Mouse (Mus musculus) hindbrain, postnatal 0 days (tissue): ENCODE measurements around the gene Irx3. TPM values are rescaled to one million over a fixed set of nuclear protein-coding genes. Genes with fewer than 3 reads are reported as not detected.

Experiments
- ATAC-seq: fragments of 200-750 bp; cut with Nextera tagmentation; 2 replicates; pipeline ENCODE4 v1.8.0; 2017; ENCODE audit warnings: mild to moderate bottlenecking, moderate TSS enrichment, moderate library complexity
- DNase-seq: peaks from one replicate; pipeline ENCODE4 v3.0.0-alpha.2; 2015; ENCODE audit warnings: low spot score
- H3K27ac ChIP-seq: fragments of 300-500 bp; sonication (generic); 2 replicates; pipeline ENCODE4 v1.5.1; 2014; ENCODE audit warnings: mild to moderate bottlenecking
- H3K27me3 ChIP-seq: fragments of 300-500 bp; sonication (generic); 2 replicates; pipeline ENCODE4 v1.6.1; 2014; ENCODE audit warnings: low read length, mixed read lengths; ENCODE audit not compliant: insufficient read depth
- H3K36me3 ChIP-seq: fragments of 300-500 bp; sonication (generic); 2 replicates; pipeline ENCODE4 v1.6.1; 2014; ENCODE audit warnings: low read length, mixed read lengths; ENCODE audit not compliant: insufficient read depth
- H3K4me1 ChIP-seq: fragments of 300-500 bp; sonication (generic); 2 replicates; pipeline ENCODE4 v1.6.1; 2014; ENCODE audit warnings: antibody characterized with exemption, low read length, mixed read lengths; ENCODE audit not compliant: insufficient read depth
- H3K4me2 ChIP-seq: fragments of 300-500 bp; sonication (generic); 2 replicates; pipeline ENCODE4 v1.6.1; 2014; ENCODE audit warnings: low read depth, mild to moderate bottlenecking, low read length, moderate library complexity, mixed read lengths
- H3K4me3 ChIP-seq: fragments of 300-500 bp; sonication (generic); 2 replicates; pipeline ENCODE4 v1.5.1; 2014; ENCODE audit warnings: low read length
- H3K9ac ChIP-seq: fragments of 300-500 bp; sonication (generic); replicated peaks from 2 replicates; pipeline ENCODE4 v1.6.1; 2014; ENCODE audit warnings: mild to moderate bottlenecking, low read length, moderate library complexity, mixed read lengths
- H3K9me3 ChIP-seq: fragments of 300-500 bp; sonication (generic); 2 replicates; pipeline ENCODE4 v1.6.1; 2016; ENCODE audit warnings: low read length, mixed read lengths
- CTCF ChIP-seq: IDR thresholded peaks from 2 replicates; pipeline ENCODE4 v1.5.1; 2016; ENCODE audit warnings: antibody characterized with exemption, control low read depth, low read depth
- WGBS: fragments of 180-500 bp; shearing (Covaris S2); extraction: QIAGEN DNeasy Blood & Tissue Kit; methylation state at CpG from one replicate; pipeline ENCODE4 v1.1.7; 2014; 5-methylcytosine and 5-hydroxymethylcytosine counted together
- polyA plus RNA-seq: library from polyadenylated mRNA; unstranded; fragments of >200 nt; fragmentation: Nextera tagmentation; extraction: Ambion mirVana; gene quantifications from 2 replicates; pipeline ENCODE4 v1.2.1, GENCODE M21; 2015
- total RNA-seq: library from RNA; depleted of rRNA; stranded (reverse); fragments of >200 nt; gene quantifications from 2 replicates; pipeline ENCODE4 v1.2.3, GENCODE M21; 2014

Gene Irx3
- total and polyA plus RNA-seq, 2 experiments from 2014 or later: 11.7 to 17.1 TPM

DNA sequence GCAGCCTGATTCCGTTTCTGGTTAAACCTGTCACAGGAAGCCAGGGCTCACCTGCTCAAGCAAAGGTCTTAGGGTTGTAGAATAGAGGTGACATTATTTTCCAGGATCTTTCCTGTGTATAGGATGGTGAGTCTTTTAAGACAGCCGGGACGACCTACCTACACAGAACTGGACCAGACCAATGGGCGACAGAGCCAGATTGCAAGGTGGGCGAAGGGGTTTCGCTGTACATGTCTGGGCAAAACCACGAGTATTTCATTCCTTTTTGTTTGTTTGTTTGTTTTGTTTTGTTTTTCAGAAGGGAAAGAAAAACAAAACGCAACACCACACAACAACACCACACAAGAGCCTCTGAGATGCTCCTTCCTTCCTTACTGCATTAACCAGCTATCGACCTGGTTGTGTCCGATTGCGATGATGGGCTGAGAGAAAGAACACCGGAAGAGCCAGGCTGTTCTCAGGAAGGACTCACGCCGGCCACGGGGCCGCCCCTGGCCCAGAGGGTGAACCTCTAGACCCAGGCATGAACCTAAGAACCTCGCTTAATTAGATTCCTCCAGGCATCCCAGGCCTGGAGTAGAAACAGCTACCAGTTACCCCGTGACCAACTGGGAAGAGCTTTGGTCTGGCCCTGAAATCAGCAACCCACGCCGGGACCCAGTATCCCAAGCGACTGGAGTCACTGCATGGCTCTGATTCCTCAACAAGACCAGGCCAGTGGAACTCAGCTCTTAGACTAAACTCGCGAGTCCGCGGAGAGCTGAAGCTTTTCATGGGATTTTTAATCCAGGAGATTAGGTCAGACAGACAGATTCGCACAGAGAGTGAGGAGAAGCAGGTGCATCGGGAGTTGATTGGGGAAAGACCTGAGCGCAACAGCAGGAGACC is 1.9 kb upstream of the Irx3 start:
- WGBS: 29% methylated on average over 28 of the region's 28 CpGs
- Histone ChIP-seq H3K27me3 (peaks cover 54% of the 10 kb centered on the region), H3K36me3 (no peaks in the 10 kb centered on the region), H3K4me1 (peaks cover 6% of the 10 kb centered on the region; the same call in 1 of the 2 replicates), H3K9me3 (no peaks in the 10 kb centered on the region), H3K27ac (no peak overlapping the region), H3K4me2 (peak overlapping the region; percentile 40; the same call in 1 of the 2 replicates), H3K9ac (no peak overlapping the region), H3K4me3 (0 out of 2 replicates have a peak overlapping the region, but pooled peaks have one; percentile 8)
- no peak for ATAC-seq
- no peak for TF ChIP-seq CTCF
- no peak for DNase-seq

DNA sequence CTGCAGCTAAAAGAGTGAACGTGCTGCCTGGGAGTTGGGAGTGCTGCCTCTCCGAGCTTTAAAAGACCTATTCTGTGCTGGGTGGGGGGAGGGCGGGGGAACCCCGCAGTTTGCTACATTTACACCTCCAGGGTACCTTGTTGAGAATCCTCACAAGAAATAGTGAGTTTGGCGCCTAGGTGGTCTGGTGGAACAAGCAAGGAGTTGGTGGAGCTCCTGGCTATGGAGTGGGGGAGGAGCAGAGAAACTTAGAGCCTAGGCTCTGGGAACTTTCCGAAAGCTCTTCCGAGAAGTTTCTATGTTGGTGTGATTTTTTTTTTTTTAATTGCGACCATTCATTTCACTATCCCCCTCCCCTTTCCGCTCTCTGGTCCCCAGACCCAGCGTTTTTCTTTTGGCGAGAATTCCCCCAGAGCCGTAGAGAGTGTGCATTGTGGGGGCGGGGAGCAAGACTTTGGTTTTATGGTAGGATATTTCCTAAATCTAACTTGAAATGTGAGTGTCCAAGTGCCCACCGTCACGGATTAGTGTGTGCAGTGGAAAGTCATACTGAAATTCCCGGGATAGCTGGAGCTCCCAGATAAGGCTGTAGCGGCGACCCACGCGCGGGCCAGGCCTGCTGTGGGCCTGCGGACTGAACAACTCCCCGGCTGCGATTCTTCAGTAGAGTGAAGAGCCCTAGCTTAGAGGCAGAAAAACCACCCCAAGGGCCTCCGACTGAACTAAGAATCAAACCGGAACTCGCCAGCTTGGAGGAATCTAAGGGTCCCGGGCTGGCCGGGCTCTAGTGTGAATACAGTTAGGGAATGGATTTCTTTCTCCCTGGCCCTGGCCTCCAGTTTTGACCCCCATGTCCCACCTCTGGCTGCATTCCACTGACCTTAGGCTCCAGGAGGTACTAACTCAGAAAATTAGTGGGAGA is 795 bp upstream of the Irx3 start:
- peak; percentile 6 for DNase-seq
- no peak for TF ChIP-seq CTCF
- peaks cover 10% of the 10 kb centered on the region; the same call in 1 of the 2 replicates for H3K4me1 ChIP-seq
- H3K9me3 ChIP-seq: no peaks in the 10 kb centered on the region
- 13% methylated on average over 29 of the region's 29 CpGs for WGBS
- no peak overlapping the region; the same call in 1 of the 2 replicates for H3K9ac ChIP-seq
- peak overlapping the region; percentile 43 for H3K4me3 ChIP-seq
- H3K36me3 ChIP-seq: no peaks in the 10 kb centered on the region
- no peak for ATAC-seq
- H3K27ac ChIP-seq: no peak overlapping the region
- H3K4me2 ChIP-seq: peak overlapping the region; percentile 64
- peaks cover 51% of the 10 kb centered on the region for H3K27me3 ChIP-seq

DNA sequence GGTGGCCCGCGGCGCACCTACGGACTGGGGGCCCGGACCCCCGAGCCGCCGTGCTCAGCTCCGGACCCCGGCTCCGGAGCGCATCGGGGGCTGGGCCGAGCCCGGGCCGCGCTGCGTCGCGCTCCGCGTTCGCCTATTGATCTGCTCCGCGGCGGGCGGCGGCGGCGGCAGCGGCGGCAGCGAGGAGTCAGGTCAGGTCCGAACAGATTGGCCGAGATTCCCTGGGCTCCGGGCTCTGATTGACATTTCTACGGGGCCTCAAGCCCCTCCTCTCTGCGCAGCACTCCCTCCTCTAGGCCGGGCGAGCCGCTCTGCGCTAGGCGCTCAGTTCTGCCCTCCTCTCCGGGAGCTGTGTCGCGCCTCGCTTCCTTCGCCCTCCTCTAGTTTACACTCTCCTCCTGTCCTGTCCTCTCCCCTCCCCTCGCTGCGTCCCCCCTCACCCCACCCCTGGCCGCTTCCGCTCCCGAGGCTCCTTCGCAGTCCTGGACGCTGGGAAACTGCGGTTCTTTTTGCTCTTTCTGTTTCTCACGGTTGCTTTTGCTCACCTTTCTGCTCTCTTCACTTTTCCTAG is 541 bp downstream of the Irx3 start:
- peak; percentile 85 for ATAC-seq
- H3K4me1 ChIP-seq: peaks cover 11% of the 10 kb centered on the region; the same call in 1 of the 2 replicates

DNA sequence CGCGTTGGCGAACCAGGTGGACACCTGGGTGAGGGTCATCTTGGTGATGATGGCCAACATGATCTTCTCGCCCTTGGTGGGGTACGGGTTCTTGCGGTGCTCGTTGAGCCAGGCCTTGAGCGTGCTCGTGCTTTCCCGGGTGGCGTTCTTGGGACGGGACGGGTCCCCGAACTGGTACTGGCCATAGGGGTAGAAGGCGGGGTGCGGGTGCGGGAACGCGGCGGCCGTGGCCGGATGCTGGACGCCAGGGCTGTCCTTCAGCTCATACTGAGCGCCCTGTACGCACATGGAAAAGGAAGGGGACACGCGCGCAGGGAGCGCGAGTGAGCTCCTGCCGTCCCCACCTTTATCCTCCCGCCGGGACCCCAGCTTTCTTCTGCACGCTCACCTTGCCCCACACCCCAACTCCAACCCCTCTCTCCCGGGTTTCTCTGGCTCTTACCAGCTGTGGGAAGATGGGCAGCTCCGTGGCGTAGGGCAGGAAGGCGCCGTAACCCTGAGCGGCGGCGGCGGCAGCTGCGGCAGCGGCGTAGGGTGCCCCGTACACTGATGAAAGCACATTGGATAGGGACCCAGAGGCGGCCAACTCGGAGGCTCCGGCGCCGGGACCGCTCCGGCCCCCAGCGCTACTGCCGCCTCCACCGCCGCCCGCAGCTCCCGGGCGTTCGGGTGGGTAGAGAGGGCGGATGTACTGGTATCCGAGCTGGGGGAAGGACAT is 1.2 kb downstream of the Irx3 start:
- ATAC-seq (peak; percentile 5; the same call in 1 of the 2 replicates), DNase-seq (peak; percentile 20)
- peaks cover 11% of the 10 kb centered on the region; the same call in 1 of the 2 replicates for H3K4me1 ChIP-seq
- H3K9me3 ChIP-seq: no peaks in the 10 kb centered on the region
- under 1% methylated on average over 63 of the region's 64 CpGs for WGBS
- peak overlapping the region; percentile 57 for H3K27ac ChIP-seq
- peak overlapping the region; percentile 43 for H3K4me3 ChIP-seq
- H3K9ac ChIP-seq: peak overlapping the region; percentile 51
- H3K4me2 ChIP-seq: peak overlapping the region; percentile 64
- peaks cover 48% of the 10 kb centered on the region for H3K27me3 ChIP-seq
- no peaks in the 10 kb centered on the region for H3K36me3 ChIP-seq
- no peak for TF ChIP-seq CTCF

More for the DNA sequence above, 541 bp downstream of the Irx3 start:
- peaks cover 45% of the 10 kb centered on the region for H3K27me3 ChIP-seq
- H3K27ac ChIP-seq: peak overlapping the region; percentile 57
- peak overlapping the region; percentile 51 for H3K9ac ChIP-seq
- H3K4me2 ChIP-seq: peak overlapping the region; percentile 64
- H3K4me3 ChIP-seq: peak overlapping the region; percentile 43
- no peaks in the 10 kb centered on the region for H3K9me3 ChIP-seq
- 2% methylated on average over 55 of the region's 57 CpGs for WGBS
- TF ChIP-seq CTCF: no peak
- no peaks in the 10 kb centered on the region for H3K36me3 ChIP-seq
- peak; percentile 80 for DNase-seq

DNA sequence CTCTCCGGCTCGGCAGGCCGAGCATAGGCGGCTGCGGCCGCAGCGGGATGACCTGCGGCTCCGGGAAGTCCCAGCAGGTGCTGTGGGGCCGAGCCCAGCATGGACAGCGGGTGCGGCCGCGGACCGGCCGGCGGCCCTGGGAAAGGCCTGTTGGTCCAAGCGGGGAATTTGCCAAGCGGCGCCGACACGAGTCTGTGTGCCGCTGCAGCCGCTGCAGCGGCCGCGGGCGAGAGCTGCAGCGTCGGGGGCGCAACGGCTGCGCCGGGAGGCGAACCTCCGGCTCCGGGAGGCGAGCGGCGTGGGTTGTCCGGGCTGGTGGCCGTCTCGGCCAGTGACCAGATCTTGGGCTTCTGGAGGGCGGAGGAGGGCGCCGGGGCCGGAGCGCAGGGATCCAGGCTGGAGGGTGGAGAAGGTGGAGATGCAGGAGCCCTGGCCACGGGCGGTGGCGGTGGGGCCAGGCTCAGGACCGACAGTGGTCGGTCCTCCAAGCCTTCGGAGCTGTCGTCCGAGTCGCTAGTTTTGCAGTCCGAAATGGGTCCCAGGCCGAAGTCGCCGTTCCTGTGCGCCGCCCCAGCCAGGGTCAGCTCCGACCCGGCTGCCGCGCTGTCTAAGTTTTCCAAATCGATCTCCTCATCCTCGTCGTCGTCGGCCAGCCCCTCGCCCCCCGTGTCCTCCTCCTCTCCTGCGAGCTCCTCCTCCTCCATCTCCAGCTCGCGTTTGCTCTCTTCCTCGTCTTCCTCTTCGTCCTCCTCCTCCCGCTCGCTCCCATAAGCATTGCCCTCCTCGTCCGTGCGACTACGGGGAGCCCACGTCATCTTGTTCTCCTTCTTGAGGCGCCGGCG is 2.0 kb downstream of the Irx3 start:
- no peak for TF ChIP-seq CTCF
- ATAC-seq: no peak

More for the DNA sequence above, 2.0 kb downstream of the Irx3 start:
- Histone ChIP-seq H3K36me3 (no peaks in the 10 kb centered on the region), H3K4me2 (peak overlapping the region; percentile 64), H3K4me1 (peaks cover 5% of the 10 kb centered on the region; the same call in 1 of the 2 replicates), H3K9ac (peak overlapping the region; percentile 51), H3K4me3 (peak overlapping the region; percentile 43), H3K27ac (peak overlapping the region; percentile 57; the same call in 1 of the 2 replicates), H3K9me3 (no peaks in the 10 kb centered on the region), H3K27me3 (peaks cover 43% of the 10 kb centered on the region)
- WGBS: under 1% methylated on average over 84 of the region's 89 CpGs
- peak; percentile 25 for DNase-seq
